Mouse (Mus musculus): ENCODE results near the gene Zdhhc13.

Zdhhc13 gene

DNA sequence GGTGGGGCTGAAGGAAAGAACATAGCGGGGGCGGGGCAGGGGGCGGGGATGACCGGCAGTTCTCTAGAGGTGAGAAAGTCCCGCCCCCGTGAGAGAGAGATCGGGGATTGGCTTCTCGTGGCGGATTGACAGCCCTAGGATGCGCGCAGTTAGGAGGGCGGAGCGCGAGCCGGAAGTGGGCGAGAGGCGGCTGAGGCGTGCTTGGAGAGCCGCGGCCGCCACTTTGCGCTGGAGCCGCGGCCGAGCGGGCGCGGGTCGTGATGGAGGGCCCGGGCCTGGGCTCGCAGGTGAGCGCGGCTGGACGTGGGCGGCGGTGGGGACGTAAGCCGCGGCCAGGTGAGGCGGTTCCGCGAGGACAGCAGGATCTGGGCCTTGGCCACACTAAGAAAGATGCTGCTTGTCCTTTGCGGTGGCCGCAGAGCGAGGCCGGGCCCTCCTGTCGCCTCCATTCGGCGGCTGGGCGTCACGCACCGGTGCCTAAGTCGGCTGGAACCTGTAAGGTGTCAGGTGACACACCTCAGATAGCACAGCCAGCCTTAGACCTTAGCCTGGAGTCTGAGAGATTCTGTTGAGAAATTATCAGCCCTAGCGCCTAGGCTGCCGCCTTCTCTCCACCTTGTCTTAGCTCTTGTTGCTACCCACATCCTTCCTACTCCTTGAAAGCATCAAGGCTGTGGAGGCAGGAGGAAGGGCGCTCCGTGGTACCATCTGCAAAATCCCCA, at the start of gene Zdhhc13:
Gene Zdhhc13, plus strand, starts transcription at position 153 of the 722 bp plus-strand sequence.
- DNase-seq (ENCODE audit: low spot score in 2 of 2) = peak; percentile 92 to 95

DNA sequence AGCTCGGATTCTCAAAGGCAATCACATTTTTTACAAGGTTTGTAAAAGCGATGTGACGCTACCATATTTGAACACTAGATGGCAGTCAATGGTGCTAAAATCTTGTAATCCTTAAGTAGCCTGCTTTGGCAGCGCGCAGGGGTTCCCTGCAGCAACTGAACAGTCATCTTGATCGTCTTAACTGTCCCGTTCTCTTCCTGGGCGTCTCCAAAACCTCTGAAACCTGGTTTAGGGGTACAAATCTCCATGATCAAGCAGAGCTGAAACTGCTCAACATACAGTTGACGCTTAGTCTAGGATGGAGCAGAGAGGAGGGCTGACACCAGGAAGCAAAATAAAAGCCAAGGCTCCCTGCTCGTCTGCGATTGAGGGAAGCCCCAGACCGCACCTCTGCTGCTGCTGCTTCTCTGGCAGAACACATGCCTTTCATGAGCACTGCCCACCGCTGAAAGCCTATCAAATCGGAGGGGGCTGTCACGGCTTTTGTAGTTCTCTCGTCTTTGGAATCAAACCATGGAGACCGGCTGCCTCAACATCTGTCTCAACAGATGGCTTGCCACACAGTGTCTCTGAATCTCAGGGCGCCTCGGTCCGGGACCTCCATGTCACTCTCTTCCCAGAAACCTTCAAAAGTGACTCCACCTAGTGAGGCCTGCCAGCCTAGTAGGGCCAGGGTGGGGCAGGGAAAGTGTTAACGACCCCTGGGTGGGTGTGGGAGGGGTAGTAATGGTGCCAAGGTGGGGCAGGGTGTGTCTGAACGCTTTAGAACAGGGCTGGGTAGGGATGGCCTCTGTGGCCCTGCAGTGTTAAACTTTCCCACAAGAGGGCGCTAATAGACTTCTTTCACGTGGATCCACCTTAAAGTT, 39.3 kb upstream of the Zdhhc13 start:
- peak; percentile 71 to 75 for DNase-seq (ENCODE audit: low spot score in 2 of 2)

DNA sequence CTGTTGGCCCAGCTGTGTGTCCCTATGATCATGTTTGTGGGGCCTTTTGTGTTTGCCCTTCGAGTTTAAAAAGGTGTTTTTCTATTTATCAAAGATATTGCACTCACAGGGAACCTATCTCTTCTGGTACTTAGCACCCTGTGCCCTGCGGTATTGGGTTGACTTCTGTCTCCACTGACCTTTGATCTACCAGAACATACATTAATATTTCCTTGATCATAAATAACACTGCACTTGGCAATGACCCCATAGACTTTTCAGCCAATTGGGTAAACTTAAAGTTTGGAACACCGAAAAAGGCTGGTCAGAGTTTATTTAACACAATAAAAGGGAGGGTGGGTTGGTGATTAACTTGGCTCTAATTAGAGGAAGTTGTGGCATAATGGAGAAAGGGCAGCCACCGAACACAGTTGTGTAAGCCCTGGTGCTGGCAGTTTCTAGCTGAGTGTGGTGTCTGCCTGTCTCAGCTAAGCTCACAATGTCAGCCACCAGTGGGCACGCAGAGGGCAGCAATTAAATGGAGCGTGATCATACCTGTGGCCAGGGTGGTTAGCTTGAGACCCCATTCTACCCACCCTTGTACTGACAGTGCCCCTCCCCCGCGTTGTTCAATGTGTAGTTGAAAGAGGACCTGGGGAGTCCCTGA, 38.5 kb upstream of the Zdhhc13 start:
- no peak for DNase-seq (ENCODE audit: low spot score in 2 of 2)

DNA sequence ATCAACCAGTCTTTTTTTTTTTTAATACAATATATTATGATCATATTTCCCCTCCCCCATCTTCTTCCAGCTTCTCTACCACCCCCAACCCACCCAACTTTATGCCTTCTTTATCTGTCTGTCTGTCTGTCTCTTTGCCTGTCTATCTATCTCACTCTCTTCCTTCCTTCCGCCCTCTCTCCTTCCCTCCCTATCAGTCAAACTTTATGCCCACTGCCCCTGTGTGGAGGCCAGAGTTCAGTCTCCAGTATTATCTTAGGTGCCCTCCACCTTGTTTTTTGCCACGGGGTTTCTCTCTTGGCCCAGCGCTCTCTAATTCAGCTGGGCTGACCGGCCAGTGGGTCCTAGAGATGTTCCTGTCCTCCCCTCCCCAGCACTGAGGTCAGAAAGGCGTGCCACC, 37.6 kb upstream of the Zdhhc13 start:
- DNase-seq (ENCODE audit: low spot score in 2 of 2) = no peak

DNA sequence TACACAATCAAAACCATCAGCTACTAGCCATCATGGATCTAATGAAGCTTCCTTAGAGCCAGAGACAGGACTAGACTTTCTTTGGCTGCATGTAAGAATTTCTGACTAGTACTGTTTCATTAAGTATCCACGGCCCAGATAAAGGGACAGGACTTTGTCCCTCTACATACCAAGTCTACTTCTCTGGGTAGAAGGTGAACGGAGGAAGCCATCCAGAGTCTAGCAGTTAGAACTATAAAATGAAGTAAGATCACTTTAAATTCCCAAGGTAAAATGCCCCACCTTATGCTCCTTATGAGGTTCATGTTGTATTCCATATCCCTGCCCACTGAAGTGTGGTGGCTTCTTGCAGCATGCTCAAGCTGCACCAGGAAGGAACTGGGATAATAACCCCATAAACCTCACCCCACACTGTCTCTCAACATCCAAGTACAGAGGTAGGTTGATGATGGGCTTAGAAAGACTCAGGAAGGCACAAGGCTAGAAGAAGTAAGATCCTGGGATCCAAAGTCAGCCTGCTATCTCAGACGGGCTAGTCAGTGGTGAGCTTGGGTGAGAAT, 34.3 kb upstream of the Zdhhc13 start:
- no peak for DNase-seq (ENCODE audit: low spot score in 2 of 2)

DNA sequence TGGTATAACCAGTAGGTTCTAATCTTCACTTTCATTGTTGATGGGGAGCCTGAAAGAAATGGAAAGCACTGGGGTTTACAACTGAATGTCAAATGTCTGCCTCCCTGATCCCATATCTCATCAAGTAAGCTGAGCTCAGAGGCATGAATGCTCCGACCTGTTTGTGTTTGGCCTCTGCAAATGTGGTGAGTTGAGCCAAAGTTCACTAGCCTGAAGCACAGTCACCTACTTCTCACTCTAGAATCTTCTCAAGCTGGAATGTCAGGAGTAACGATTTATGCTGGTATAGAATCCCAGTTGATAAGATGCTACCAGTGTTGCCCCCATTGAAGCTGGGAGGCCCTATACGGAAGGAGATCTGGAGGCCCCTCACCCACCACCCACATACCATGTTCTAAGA, 33.0 kb upstream of the Zdhhc13 start:
- DNase-seq (ENCODE audit: low spot score in 2 of 2) = no peak

DNA sequence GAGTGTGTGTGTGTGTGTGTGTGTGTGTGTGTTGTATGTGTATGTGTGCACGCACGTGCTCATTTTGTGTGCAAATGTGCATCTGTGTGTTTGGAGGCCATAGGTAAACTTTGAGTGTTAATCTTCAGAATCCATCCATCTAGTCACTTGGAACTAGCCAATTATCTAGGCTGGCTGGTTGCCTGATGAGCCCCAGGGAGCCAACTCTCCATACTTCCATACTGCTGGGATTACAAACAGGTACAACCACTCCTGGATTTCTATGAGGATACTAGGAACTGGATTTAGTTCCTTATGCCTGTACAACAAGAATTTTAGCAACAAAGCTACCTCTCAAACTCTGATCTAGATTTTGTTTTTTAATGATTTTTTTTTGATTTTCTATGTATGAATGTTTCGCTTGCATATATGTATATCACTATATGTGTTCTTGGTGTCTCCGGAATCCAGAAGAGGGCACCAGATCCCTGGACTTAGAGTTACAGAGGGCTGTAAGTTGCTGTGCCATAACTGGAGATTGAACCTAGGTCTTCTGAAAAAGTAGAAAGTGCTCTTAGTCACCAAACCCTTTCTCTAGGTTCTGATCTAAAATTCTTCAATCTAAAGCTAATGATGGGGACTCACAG, 32.4 kb upstream of the Zdhhc13 start:
- no peak for DNase-seq (ENCODE audit: low spot score in 2 of 2)

DNA sequence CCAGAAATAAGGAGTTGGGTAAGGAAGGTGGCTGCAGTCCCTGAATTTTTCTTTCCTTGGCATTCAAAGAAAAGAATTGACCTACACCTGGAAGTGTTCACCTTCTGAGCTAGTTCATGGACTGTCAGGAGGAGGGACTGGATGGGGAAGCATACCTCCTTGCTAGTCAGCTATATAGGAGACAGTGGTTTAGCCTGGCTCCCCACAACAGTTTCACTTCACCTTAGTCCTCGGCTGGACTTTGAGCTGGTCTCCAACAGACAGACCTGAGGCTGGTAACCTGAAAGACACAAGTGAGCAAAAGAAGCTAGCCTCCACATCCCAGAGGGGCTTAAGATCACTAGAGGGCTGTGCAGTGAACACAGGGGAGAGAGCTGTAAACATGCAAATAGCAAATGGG, 30.7 kb upstream of the Zdhhc13 start:
- no peak for DNase-seq (ENCODE audit: low spot score in 2 of 2)

DNA sequence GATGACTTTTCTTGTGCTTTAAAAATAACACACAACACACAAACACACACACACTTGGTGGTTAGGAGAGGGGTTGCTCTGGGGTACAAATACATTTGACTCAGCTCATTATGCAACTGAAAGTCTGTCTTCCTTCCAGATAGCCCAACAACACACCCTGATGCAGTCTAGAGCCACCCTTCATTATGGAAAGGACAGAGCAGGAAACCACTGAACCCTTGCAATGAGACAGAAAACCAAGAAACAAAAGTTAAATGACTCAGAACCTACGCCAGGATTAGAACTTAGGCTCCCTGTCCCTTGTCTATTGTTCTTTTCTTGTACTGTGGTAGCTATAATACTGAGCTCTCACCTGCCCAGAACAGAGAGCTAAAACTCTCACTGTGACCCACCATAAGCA, 28.0 kb upstream of the Zdhhc13 start:
- no peak for DNase-seq (ENCODE audit: low spot score in 2 of 2)

DNA sequence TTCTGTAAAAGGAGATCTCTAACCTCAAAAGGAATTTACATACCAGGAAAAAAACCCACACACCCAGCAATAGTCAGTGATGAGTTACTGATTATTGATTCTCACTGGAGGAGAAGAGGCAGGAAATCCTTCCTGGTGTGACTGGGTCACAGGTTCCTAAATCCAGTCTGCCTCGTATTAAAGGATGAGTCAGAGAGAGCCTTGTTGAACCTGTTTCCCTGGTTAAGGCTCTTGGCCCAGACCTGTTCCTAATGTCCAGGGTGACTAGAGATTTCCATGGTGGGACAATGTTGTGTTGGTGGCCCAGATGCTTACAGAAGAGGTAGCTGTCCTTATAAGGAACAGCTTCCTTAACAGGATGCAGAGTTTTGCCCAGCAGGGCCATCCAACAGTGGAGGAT, 26.5 kb upstream of the Zdhhc13 start:
- DNase-seq (ENCODE audit: low spot score in 2 of 2) = no peak

DNA sequence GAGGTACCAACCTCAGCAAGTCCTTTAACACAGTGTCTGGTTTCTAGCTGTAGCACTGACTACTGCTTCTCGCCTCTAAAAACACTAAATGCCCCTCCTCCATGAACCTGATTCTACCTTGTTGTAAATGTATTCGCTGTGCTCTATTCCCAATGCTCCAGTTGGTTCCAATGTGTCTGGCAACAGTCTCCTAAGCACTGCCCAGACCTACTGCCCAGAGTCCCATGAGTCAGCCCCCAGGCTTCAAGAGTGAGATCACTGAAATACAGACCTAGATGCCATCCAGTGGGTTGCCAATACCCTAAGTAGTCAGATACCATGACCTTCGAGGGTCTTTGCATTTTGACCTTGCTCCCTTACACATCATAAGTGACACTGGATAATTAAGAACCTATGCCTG, 26.1 kb upstream of the Zdhhc13 start:
- DNase-seq (ENCODE audit: low spot score in 2 of 2) = no peak

DNA sequence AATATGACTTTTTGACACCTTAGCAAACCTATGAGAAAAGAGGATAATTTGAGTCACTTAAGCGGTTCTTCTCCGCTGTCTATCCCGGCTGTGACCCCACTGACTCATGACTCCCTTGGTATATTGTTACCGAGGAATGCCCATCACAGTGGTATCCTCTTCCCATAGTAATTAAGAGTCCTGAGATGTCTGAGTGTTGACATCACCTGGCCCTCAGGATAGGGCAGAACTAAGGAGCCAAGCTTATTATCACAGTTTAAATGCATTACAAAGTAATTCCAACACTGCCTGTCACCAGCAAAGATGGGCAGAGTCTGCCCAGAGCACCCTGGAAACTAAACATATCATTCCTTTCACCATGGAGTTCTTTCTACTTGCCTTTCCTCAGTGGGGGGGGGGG, 22.8 kb upstream of the Zdhhc13 start:
- no peak for DNase-seq (ENCODE audit: low spot score in 2 of 2)

DNA sequence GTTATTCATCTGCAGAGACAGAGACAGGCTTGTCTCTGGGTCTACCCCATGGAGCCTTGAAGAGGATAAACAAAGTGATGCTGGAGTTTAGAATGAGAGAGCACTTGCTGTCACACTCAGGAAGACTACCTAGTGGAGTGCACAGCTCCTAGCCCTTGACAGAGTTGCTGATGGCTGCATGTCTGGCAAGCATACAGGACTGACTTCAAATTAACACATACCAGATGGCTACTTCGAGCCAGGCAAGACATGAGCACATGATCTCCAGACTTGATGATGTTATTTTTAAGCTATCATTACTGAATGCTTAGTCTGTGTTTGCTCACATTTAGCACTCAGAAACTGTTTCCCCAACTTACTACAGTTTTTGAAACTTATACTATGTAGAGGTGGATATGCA, 19.1 kb upstream of the Zdhhc13 start:
- no peak for DNase-seq (ENCODE audit: low spot score in 2 of 2)

DNA sequence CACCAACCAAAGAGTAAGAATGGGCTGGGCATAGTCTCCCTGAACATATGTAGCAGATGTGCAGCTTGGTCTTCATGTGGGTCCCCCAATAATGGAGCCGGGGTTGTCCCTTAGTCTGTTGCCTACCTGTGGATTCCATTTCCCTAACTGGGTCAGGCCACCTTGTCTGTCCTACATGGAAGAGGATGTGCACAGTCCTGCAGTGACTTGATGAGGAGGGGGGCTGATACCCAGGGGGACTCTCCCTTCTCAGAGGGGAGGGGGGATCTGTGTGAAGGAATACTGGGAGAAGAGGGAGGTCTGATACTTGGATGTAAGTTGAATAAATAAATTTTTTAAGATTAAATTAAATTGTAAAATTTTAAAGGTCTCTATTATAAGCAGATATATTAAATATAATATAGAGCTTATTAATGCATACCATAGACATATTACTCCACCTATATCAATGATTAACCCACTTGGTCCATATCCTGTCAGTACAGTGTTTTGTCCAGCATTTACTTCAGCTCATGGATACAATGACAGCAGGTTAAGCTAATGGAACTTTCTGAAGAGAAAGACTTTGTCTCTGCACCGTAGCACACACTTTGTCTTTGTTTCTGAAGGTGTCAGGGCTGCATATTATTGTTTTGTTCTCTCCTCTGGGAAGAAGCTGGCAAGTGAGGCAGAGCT, 16.6 kb upstream of the Zdhhc13 start:
- no peak for DNase-seq (ENCODE audit: low spot score in 2 of 2)

DNA sequence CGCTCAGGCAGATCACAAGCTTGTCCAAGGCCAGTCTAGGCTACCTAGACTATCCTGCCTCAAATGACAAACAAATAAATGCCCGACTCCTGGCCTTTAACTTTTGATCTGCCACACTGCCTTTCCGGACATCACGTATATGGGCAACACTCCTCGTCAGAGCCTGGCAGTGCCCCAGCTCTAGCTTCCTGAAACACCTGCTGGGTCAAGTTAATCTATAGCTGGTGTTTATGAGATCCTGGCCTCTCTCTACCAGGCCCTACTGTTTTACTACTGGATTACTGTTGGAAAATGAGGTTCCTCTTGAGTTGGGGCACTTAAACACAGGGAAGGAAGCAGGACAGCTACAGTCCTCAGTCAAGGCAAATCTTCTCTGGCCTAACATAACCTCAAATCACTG, 15.5 kb upstream of the Zdhhc13 start:
- no peak for DNase-seq (ENCODE audit: low spot score in 2 of 2)

DNA sequence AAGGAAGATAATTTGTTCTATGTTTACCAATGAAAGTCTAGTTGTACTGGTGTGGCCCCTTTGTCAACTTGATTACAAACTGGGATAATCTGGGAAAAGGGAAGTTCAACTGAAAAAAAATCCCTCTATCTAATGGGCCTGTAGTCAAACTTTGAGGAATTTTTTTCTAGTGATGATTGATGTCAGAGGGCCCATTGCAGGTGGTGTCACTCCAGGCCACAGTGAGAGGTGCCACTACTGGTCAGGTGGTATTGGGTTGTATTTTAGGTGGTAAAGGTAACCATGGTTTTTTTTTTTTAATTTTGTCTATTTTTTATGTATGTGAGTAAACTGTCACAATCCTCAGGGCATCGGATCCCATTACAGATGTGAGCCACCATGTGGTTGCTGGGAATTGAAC, 14.2 kb upstream of the Zdhhc13 start:
- DNase-seq (ENCODE audit: low spot score in 2 of 2) = no peak

DNA sequence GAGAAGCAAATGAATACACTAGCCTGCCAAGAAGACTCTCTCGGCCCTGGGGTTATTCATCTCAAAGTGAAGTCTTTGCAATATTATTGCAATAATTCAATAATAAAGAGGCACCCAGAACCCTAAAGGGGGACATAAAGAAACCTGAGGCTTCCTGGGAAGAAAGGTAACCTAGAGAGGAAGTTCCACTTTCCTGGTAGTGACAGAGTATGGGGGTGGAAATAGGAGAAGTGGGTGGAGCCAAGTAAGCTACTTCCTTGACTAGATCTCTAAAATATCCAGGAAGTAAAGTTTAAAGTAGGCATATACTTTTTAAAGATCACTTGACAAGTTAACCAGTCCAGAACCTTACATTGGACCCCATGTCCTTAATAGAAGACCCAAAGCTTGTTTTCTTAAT, 13.4 kb upstream of the Zdhhc13 start:
- DNase-seq (ENCODE audit: low spot score in 2 of 2) = no peak

DNA sequence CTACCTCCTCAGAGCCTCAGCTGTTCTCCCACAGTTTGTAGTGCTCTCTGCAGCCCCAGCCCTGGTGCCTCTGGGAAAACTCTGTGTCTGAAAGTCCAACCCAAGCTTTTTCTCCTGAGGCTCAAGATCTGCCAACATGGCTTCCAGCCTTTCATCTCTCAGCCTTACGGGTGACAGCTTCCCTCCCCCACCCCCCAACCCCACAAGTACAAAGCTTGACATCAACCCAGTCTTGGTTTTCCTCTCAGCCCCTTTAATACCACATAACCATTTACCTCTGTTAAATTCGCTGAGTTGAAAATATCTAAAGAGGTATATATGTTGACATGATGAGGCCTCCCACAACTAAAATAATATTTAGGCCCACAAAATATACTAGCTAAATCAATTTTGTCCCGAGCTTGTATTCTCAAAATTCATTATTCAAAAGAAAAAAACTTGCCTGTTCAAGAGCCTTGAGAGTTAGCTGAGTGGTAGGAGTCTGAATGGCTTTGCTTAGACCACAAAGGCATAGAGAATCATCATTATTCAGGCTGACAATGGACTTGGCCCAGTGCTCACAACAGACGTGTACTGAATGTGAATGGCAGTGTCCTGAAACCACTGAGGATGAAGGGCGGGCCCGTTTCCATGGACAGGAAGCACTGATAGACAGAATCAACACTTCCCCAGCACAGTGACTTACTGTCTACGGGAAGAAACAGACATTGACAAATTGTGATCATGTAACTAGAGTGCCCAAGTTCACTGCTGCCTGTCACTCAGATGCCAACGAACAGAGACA, 10.9 kb upstream of the Zdhhc13 start:
- peak in 1 of 2 experiments; percentile 10 for DNase-seq (ENCODE audit: low spot score in 2 of 2)

DNA sequence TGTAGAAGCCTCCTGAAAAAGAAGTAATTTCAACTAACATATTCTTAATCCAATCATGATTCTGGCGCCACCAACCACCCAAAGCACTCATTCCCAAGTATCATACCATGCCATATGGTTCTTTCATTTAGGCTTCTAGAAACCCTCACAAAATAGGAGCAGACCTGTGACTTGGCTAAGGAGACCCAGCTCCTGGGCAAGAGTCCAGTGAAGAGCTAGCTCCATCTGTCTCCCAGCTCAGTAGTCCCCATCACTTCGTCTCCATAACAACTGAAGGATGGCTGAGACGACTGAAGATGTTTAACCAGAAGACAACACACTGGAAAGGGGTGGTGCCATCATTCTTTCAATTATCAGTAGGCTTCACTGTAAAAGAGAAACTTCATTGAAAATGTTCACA, 9.7 kb upstream of the Zdhhc13 start:
- DNase-seq (ENCODE audit: low spot score in 2 of 2) = peak; percentile 35 to 52

DNA sequence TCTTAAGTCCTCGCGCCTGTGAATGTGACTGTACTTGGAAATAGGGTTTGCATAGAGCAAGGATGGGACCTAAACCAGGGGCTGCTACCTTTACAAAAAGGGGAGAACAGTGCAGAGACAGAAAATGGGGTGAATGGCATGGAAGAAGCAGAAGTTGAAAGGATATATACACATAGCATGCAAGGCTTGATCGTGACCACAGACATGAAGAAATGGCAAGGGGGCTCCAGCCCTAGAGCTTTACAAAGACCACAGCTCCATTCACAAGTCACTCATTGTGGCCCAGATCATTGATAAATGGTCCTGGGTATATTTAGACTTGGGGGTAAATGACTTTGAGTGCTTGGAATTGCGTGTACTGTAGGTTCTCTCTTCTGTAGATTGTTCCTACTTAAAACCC, 6.4 kb upstream of the Zdhhc13 start:
- no peak for DNase-seq (ENCODE audit: low spot score in 2 of 2)
